Comparison of ENCODE assay signal across 20 mouse cellular contexts in genomic region chr13:45880543-45880845, GRCm38 (mm10).
A peak's percentile ranks its signal among the peaks of the same experiment; 100 is the strongest.
DNase-seq lines count a peak whose midpoint lies in the region; ATAC-seq and TF ChIP-seq lines count a peak whose summit lies in the region.
"Had no signal": no experiment of that assay in that cellular context is flagged by ENCODE, and none has a peak within 500 bp of the region (broad histone marks: within the 10 kb centered on the region; RNA-seq: fewer than 3 reads in every experiment).

No protein-coding gene starts in this region.

- peaks cover 6% of the 10 kb centered on the region; the same call in 1 of the 2 replicates for H3K4me1 ChIP-seq in lung, embryonic 14.5 days (ENCODE audit: insufficient read depth)
- peaks cover 31 to 74% of the 10 kb centered on the region in 2 experiments for H3K4me1 ChIP-seq in CH12.LX (ENCODE audit: control insufficient read depth in 1 of 2, insufficient read depth in 2 of 2)
- H3K4me1 ChIP-seq in embryonic facial prominence, embryonic 12.5 days: peaks cover 19% of the 10 kb centered on the region
- peaks cover 6% of the 10 kb centered on the region; the same call in 1 of the 2 replicates for H3K4me1 ChIP-seq in stomach, embryonic 14.5 days (ENCODE audit: control insufficient read depth, insufficient read depth, low read length)
- H3K4me1 ChIP-seq in heart, embryonic 12.5 days (replicated peaks): peaks cover 12% of the 10 kb centered on the region

- DNase-seq in lung, embryonic 14.5 days: no peak
- no peak for DNase-seq in lung, postnatal 10 days
- DNase-seq in CH12.LX (ENCODE audit: extremely low read depth): no peak
- no peak for DNase-seq in layer of hippocampus, postnatal 36 days
- DNase-seq in thymus, postnatal 36 days: no peak
- DNase-seq: adrenal gland, adult 8-10 months; adrenal gland, postnatal 36 days; cerebellum, adult 2 months; embryo, embryonic 11 days; gastrocnemius, postnatal 36 days; heart, adult 11 months had no signal

- TF ChIP-seq EP300 in CH12.LX (IDR thresholded peaks at IDR 0.05; ENCODE audit: low read length): no peak

- peaks cover 54% of the 10 kb centered on the region for H3K79me2 ChIP-seq in CH12.LX (replicated peaks; ENCODE audit: control insufficient read depth, extremely low read depth, insufficient read depth, poor library complexity, severe bottlenecking)

- in situ Hi-C loops in CH12.LX (cut with MboI; ENCODE audit: low pct_ligation_motif_present, low pct_unique_long_range_greater_than_20kb, low sequenced_read_pairs): no loop called here

- dilution Hi-C loops in CH12.LX (cut with MboI; ENCODE audit: extremely low pct_ligation_motif_present, extremely low pct_unique_long_range_greater_than_20kb, low sequenced_read_pairs): no loop called here

- no peaks in the 10 kb centered on the region for H3K36me3 ChIP-seq in lung, embryonic 14.5 days (ENCODE audit: insufficient read depth)
- H3K36me3 ChIP-seq in CH12.LX (replicated peaks in 1 of 2; ENCODE audit: control insufficient read depth in 1 of 2, insufficient read depth in 1 of 2, low read length in 1 of 2): peaks cover 6 to 30% of the 10 kb centered on the region in 2 experiments
- no peaks in the 10 kb centered on the region for H3K36me3 ChIP-seq in embryonic facial prominence, embryonic 12.5 days
- H3K36me3 ChIP-seq in stomach, embryonic 14.5 days (ENCODE audit: control insufficient read depth, insufficient read depth, low read length): no peaks in the 10 kb centered on the region
- H3K36me3 ChIP-seq in heart, embryonic 12.5 days: no peaks in the 10 kb centered on the region
- H3K36me3 ChIP-seq: forebrain, embryonic 15.5 days; heart, embryonic 15.5 days; hindbrain, embryonic 10.5 days; hindbrain, embryonic 15.5 days had no signal

- H3K9ac ChIP-seq in lung, embryonic 14.5 days: no peak overlapping the region
- H3K9ac ChIP-seq in CH12.LX (ENCODE audit: insufficient read depth, low read depth): 0 out of 2 replicates have a peak overlapping the region, but pooled peaks have one; percentile 57
- H3K9ac ChIP-seq in embryonic facial prominence, embryonic 12.5 days: no peak overlapping the region
- no peak overlapping the region for H3K9ac ChIP-seq in stomach, embryonic 14.5 days (replicated peaks; ENCODE audit: low read depth, low read length)
- H3K9ac ChIP-seq in heart, embryonic 12.5 days: no peak overlapping the region
- H3K9ac ChIP-seq: forebrain, embryonic 15.5 days; heart, embryonic 15.5 days; hindbrain, embryonic 15.5 days had no signal

- no peak for ATAC-seq in lung, embryonic 14.5 days (ENCODE audit: insufficient read depth)
- no peak for ATAC-seq in embryonic facial prominence, embryonic 12.5 days (ENCODE audit: insufficient number of reproducible peaks, insufficient read depth, low FRiP score, low TSS enrichment)
- ATAC-seq in stomach, embryonic 14.5 days (ENCODE audit: insufficient number of reproducible peaks, insufficient read depth, low FRiP score, low read depth): no peak
- ATAC-seq in heart, embryonic 12.5 days (ENCODE audit: insufficient number of reproducible peaks, low FRiP score): no peak
- ATAC-seq: forebrain, embryonic 15.5 days; inflammation-experienced regulatory T-cells, adult 6 months had no signal

- WGBS in lung, embryonic 14.5 days: 74% methylated on average over 5 of the region's 5 CpGs
- WGBS in embryonic facial prominence, embryonic 12.5 days: 38% methylated on average over 5 of the region's 5 CpGs
- 61% methylated on average over 5 of the region's 5 CpGs for whole genome bisulfite sequencing in stomach, embryonic 14.5 days
- WGBS in heart, embryonic 12.5 days: 90% methylated on average over 5 of the region's 5 CpGs

- no peaks in the 10 kb centered on the region for H3K9me3 ChIP-seq in lung, embryonic 14.5 days (ENCODE audit: low read depth, low read length)
- H3K9me3 ChIP-seq in CH12.LX (replicated peaks; ENCODE audit: low read length): no peaks in the 10 kb centered on the region
- no peaks in the 10 kb centered on the region for H3K9me3 ChIP-seq in embryonic facial prominence, embryonic 12.5 days
- no peaks in the 10 kb centered on the region for H3K9me3 ChIP-seq in stomach, embryonic 14.5 days (ENCODE audit: control insufficient read depth, low read depth, low read length)
- no peaks in the 10 kb centered on the region for H3K9me3 ChIP-seq in heart, embryonic 12.5 days (replicated peaks)
- H3K9me3 ChIP-seq: forebrain, embryonic 15.5 days; G1E; heart, embryonic 15.5 days; hindbrain, embryonic 10.5 days; hindbrain, embryonic 15.5 days had no signal

- H3K4me3 ChIP-seq in lung, embryonic 14.5 days (ENCODE audit: low read depth, low read length): no peak overlapping the region
- H3K4me3 ChIP-seq in CH12.LX (replicated peaks in 1 of 3; ENCODE audit: low read depth in 2 of 3, low read length in 2 of 3, poor library complexity in 1 of 3): no peak overlapping the region
- no peak overlapping the region for H3K4me3 ChIP-seq in embryonic facial prominence, embryonic 12.5 days
- no peak overlapping the region for H3K4me3 ChIP-seq in stomach, embryonic 14.5 days (ENCODE audit: low read depth, low read length)
- no peak overlapping the region for H3K4me3 ChIP-seq in heart, embryonic 12.5 days
- H3K4me3 ChIP-seq: forebrain, embryonic 15.5 days; heart, embryonic 15.5 days; hindbrain, embryonic 10.5 days; hindbrain, embryonic 15.5 days had no signal

- no peak for TF ChIP-seq RAD21 in CH12.LX (IDR thresholded peaks at IDR 0.05; ENCODE audit: low read depth, low read length)

- H3K4me2 ChIP-seq in lung, embryonic 14.5 days: no peak overlapping the region
- no peak overlapping the region for H3K4me2 ChIP-seq in CH12.LX (ENCODE audit: insufficient read depth, low read depth, poor library complexity, severe bottlenecking)
- H3K4me2 ChIP-seq in embryonic facial prominence, embryonic 12.5 days (replicated peaks): no peak overlapping the region
- H3K4me2 ChIP-seq in stomach, embryonic 14.5 days (replicated peaks; ENCODE audit: low read depth, low read length): no peak overlapping the region
- H3K4me2 ChIP-seq in heart, embryonic 12.5 days: no peak overlapping the region
- H3K4me2 ChIP-seq: forebrain, embryonic 15.5 days; heart, embryonic 15.5 days; hindbrain, embryonic 15.5 days had no signal

- no peaks in the 10 kb centered on the region for H3K27me3 ChIP-seq in lung, embryonic 14.5 days (ENCODE audit: insufficient read depth, low read length)
- no peaks in the 10 kb centered on the region for H3K27me3 ChIP-seq in CH12.LX (replicated peaks)
- H3K27me3 ChIP-seq in embryonic facial prominence, embryonic 12.5 days: no peaks in the 10 kb centered on the region
- no peaks in the 10 kb centered on the region for H3K27me3 ChIP-seq in stomach, embryonic 14.5 days (ENCODE audit: control insufficient read depth, insufficient read depth, low read length)
- H3K27me3 ChIP-seq in heart, embryonic 12.5 days (replicated peaks): no peaks in the 10 kb centered on the region
- H3K27me3 ChIP-seq: forebrain, embryonic 15.5 days; heart, embryonic 15.5 days; hindbrain, embryonic 15.5 days had no signal

- 0 out of 2 replicates have a peak overlapping the region, but pooled peaks have one; percentile 21 for H3K27ac ChIP-seq in lung, embryonic 14.5 days (ENCODE audit: low read depth)
- no peak overlapping the region for H3K27ac ChIP-seq in CH12.LX (ENCODE audit: insufficient read depth, low read depth)
- 0 out of 2 replicates have a peak overlapping the region, but pooled peaks have one; percentile 30 for H3K27ac ChIP-seq in embryonic facial prominence, embryonic 12.5 days
- H3K27ac ChIP-seq in stomach, embryonic 14.5 days (ENCODE audit: low read length): peak overlapping the region; percentile 48; the same call in 1 of the 2 replicates
- no peak overlapping the region for H3K27ac ChIP-seq in heart, embryonic 12.5 days (ENCODE audit: poor library complexity, severe bottlenecking)
- H3K27ac ChIP-seq: forebrain, embryonic 15.5 days; heart, embryonic 15.5 days; hindbrain, embryonic 10.5 days; hindbrain, embryonic 15.5 days had no signal

- no peak for TF ChIP-seq CTCF in lung, embryonic 14.5 days (IDR thresholded peaks at IDR 0.05; ENCODE audit: low read depth)
- no peak for TF ChIP-seq CTCF in CH12.LX (conservative IDR thresholded peaks at IDR 0.05 in 1 of 2, IDR thresholded peaks at IDR 0.05 in 1 of 2; ENCODE audit: low read depth in 2 of 2, low read length in 2 of 2)

- TF ChIP-seq POLR2A in CH12.LX (IDR thresholded peaks at IDR 0.05; ENCODE audit: low read depth, low read length): no peak

TF ChIP-seq in CH12.LX, 34 proteins besides CTCF, POLR2A, EP300 and RAD21:
- TF ChIP-seq HCFC1 (IDR thresholded peaks at IDR 0.05; ENCODE audit: low read depth, low read length) (no peak), MYC (IDR thresholded peaks at IDR 0.05; ENCODE audit: low read depth, low read length) (no peak), TCF12 (IDR thresholded peaks at IDR 0.05; ENCODE audit: low read depth, low read length) (no peak), CHD1 (IDR thresholded peaks at IDR 0.05; ENCODE audit: low read depth, low read length) (no peak), JUN (IDR thresholded peaks at IDR 0.05; ENCODE audit: insufficient read depth, low read depth, low read length) (no peak), UBTF (IDR thresholded peaks at IDR 0.05; ENCODE audit: low read depth, low read length) (no peak), JUND (conservative IDR thresholded peaks at IDR 0.05; ENCODE audit: low read depth, low read length) (no peak), ZMIZ1 (IDR thresholded peaks at IDR 0.05; ENCODE audit: low read depth, low read length) (no peak), MAFK (IDR thresholded peaks at IDR 0.05; ENCODE audit: insufficient replicate concordance, low read length) (no peak), ZC3H11A (IDR thresholded peaks at IDR 0.05; ENCODE audit: low read depth, low read length) (no peak), MEF2A (IDR thresholded peaks at IDR 0.05; ENCODE audit: borderline replicate concordance, low read depth, low read length) (no peak), CHD2 (IDR thresholded peaks at IDR 0.05; ENCODE audit: low read length) (no peak), ZNF384 (IDR thresholded peaks at IDR 0.05; ENCODE audit: low read depth, low read length) (no peak), ZKSCAN1 (IDR thresholded peaks at IDR 0.05; ENCODE audit: borderline replicate concordance, low read depth, low read length) (no peak)

Comparison
In these comparisons a context has a peak if more than half of its experiments do, and no peak if none do; other contexts are left out.
1. H3K27ac ChIP-seq: peak in lung, embryonic 14.5 days (single experiment), embryonic facial prominence, embryonic 12.5 days (single experiment) and stomach, embryonic 14.5 days (single experiment); none in CH12.LX (single experiment) and heart, embryonic 12.5 days (single experiment).